Mouse (Mus musculus): Measurements from ENCODE around the gene Tmem234. TPM values are rescaled to one million over a fixed set of nuclear protein-coding genes. Genes with fewer than 3 reads are reported as not detected.
A peak's percentile ranks its signal among the peaks of the same experiment; 100 is the strongest.

Gene Tmem234
- total RNA-seq, 1 experiment = 172 TPM

- TF ChIP-seq ZC3H11A (IDR thresholded peaks at IDR 0.05; ENCODE audit: borderline replicate concordance, low read depth, low read length) (no peak), ZNF384 (IDR thresholded peaks at IDR 0.05; ENCODE audit: low read depth, low read length) (no peak), CHD2 (IDR thresholded peaks at IDR 0.05; ENCODE audit: low read depth, low read length) (no peak), HCFC1 (IDR thresholded peaks at IDR 0.05; ENCODE audit: borderline replicate concordance, insufficient read depth, low read length) (no peak), MAFK (IDR thresholded peaks at IDR 0.05; ENCODE audit: insufficient read depth, low read depth, low read length) (no peak)
- Histone ChIP-seq H3K36me3 (ENCODE audit: control insufficient read depth, insufficient read depth, low read length, poor library complexity, severe bottlenecking) (peaks cover 6% of the 10 kb centered on the region; the same call in 1 of the 2 replicates), H3K4me3 (ENCODE audit: insufficient read depth in 1 of 2, low read depth in 1 of 2, low read length in 2 of 2, poor library complexity in 1 of 2, severe bottlenecking in 1 of 2) (no peak overlapping the region), H3K4me1 (ENCODE audit: control insufficient read depth in 2 of 2, insufficient read depth in 2 of 2, low read length in 2 of 2, poor library complexity in 1 of 2) (peaks cover 0 to 7% of the 10 kb centered on the region in 2 experiments; a peak in 1 of 4 replicates), H3K9ac (ENCODE audit: insufficient read depth, low read depth, low read length, poor library complexity, severe bottlenecking) (no peak overlapping the region), H3K27ac (ENCODE audit: insufficient read depth, low read depth, low read length, poor library complexity, severe bottlenecking) (no peak overlapping the region), H3K9me3 (ENCODE audit: control insufficient read depth, insufficient read depth, low read depth, low read length) (no peaks in the 10 kb centered on the region)
- no peak for DNase-seq (ENCODE audit: low read depth, low spot score)
- in situ Hi-C loops (cut with MboI; ENCODE audit: low sequenced_read_pairs in 2 of 2, unreplicated experiment in 2 of 2) = no loop called here
These were observed 20.2 kb downstream of the Tmem234 start for GRCm38 (mm10) chr4:129620419-129621282.

DNA sequence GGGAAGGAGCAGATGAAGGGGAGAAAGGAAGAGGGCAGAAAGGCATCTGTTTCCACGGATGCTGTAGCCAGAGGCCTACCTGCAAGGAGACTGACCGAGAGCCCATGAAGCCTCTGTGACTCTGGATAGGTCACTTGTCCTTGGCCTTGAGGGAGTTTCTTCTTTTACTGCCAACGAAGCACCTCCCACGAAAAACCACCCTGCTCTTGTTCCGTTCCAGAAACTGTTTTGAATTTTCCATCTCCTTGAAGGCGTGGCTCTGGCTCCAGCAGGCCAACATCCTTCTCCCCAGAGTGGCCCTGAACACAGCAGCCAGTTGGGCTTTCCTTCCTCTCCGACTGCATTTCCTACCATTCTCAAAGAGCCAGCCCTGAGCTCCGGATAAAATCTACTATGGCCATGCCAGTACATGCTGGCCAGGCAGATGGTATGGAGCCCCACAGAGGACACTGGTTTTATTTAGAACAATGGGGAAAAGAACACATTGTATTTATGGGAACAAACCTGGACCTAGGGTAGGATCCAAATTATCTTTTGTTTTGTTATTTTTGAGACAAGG is 20.9 kb downstream of the Tmem234 start:
- no peak for TF ChIP-seq MAFK (IDR thresholded peaks at IDR 0.05; ENCODE audit: insufficient read depth, low read depth, low read length)
- no peak for TF ChIP-seq HCFC1 (IDR thresholded peaks at IDR 0.05; ENCODE audit: borderline replicate concordance, insufficient read depth, low read length)
- TF ChIP-seq CHD2 (IDR thresholded peaks at IDR 0.05; ENCODE audit: low read depth, low read length) = no peak
- DNase-seq (ENCODE audit: low read depth, low spot score) = no peak
- H3K4me1 ChIP-seq (ENCODE audit: control insufficient read depth in 2 of 2, insufficient read depth in 2 of 2, low read length in 2 of 2, poor library complexity in 1 of 2) = peaks cover 0 to 7% of the 10 kb centered on the region in 2 experiments; a peak in 1 of 4 replicates
- H3K9ac ChIP-seq (ENCODE audit: insufficient read depth, low read depth, low read length, poor library complexity, severe bottlenecking) = no peak overlapping the region
- H3K36me3 ChIP-seq (ENCODE audit: control insufficient read depth, insufficient read depth, low read length, poor library complexity, severe bottlenecking) = peaks cover 7% of the 10 kb centered on the region; the same call in 1 of the 2 replicates
- in situ Hi-C loops (cut with MboI; ENCODE audit: low sequenced_read_pairs in 2 of 2, unreplicated experiment in 2 of 2) = no loop called here
- H3K4me3 ChIP-seq (ENCODE audit: insufficient read depth in 1 of 2, low read depth in 1 of 2, low read length in 2 of 2, poor library complexity in 1 of 2, severe bottlenecking in 1 of 2) = no peak overlapping the region
- no peak overlapping the region for H3K27ac ChIP-seq (ENCODE audit: insufficient read depth, low read depth, low read length, poor library complexity, severe bottlenecking)
- no peaks in the 10 kb centered on the region for H3K9me3 ChIP-seq (ENCODE audit: control insufficient read depth, insufficient read depth, low read depth, low read length)

GRCm38 (mm10) chr4:129622120-129622802 is 21.8 kb downstream of the Tmem234 start:
- Histone ChIP-seq H3K9ac (ENCODE audit: insufficient read depth, low read depth, low read length, poor library complexity, severe bottlenecking) (no peak overlapping the region), H3K9me3 (ENCODE audit: control insufficient read depth, insufficient read depth, low read depth, low read length) (no peaks in the 10 kb centered on the region), H3K4me1 (ENCODE audit: control insufficient read depth in 2 of 2, insufficient read depth in 2 of 2, low read length in 2 of 2, poor library complexity in 1 of 2) (peaks cover 0 to 7% of the 10 kb centered on the region in 2 experiments; a peak in 1 of 4 replicates), H3K4me3 (ENCODE audit: insufficient read depth in 1 of 2, low read depth in 1 of 2, low read length in 2 of 2, poor library complexity in 1 of 2, severe bottlenecking in 1 of 2) (no peak overlapping the region), H3K36me3 (ENCODE audit: control insufficient read depth, insufficient read depth, low read length, poor library complexity, severe bottlenecking) (peaks cover 7% of the 10 kb centered on the region), H3K27ac (ENCODE audit: insufficient read depth, low read depth, low read length, poor library complexity, severe bottlenecking) (no peak overlapping the region)
- TF ChIP-seq ZNF384 (IDR thresholded peaks at IDR 0.05; ENCODE audit: low read depth, low read length) (no peak), CHD2 (IDR thresholded peaks at IDR 0.05; ENCODE audit: low read depth, low read length) (no peak)
- DNase-seq (ENCODE audit: low read depth, low spot score) = no peak
- in situ Hi-C loops (cut with MboI; ENCODE audit: low sequenced_read_pairs in 2 of 2, unreplicated experiment in 2 of 2) = no loop called here

- no peak for DNase-seq (ENCODE audit: low read depth, low spot score)
- Histone ChIP-seq H3K4me3 (ENCODE audit: insufficient read depth in 1 of 2, low read depth in 1 of 2, low read length in 2 of 2, poor library complexity in 1 of 2, severe bottlenecking in 1 of 2) (peak overlapping the region in 1 of 2 experiments; percentile 68; a peak in 2 of 4 replicates), H3K27ac (ENCODE audit: insufficient read depth, low read depth, low read length, poor library complexity, severe bottlenecking) (no peak overlapping the region), H3K4me1 (ENCODE audit: control insufficient read depth in 2 of 2, insufficient read depth in 2 of 2, low read length in 2 of 2, poor library complexity in 1 of 2) (peaks cover 0 to 7% of the 10 kb centered on the region in 2 experiments; a peak in 1 of 4 replicates), H3K9ac (ENCODE audit: insufficient read depth, low read depth, low read length, poor library complexity, severe bottlenecking) (no peak overlapping the region), H3K36me3 (ENCODE audit: control insufficient read depth, insufficient read depth, low read length, poor library complexity, severe bottlenecking) (peaks cover 14% of the 10 kb centered on the region), H3K9me3 (ENCODE audit: control insufficient read depth, insufficient read depth, low read depth, low read length) (no peaks in the 10 kb centered on the region)
- no peak for TF ChIP-seq HCFC1 (IDR thresholded peaks at IDR 0.05; ENCODE audit: borderline replicate concordance, insufficient read depth, low read length)
- no peak for TF ChIP-seq ZNF384 (IDR thresholded peaks at IDR 0.05; ENCODE audit: low read depth, low read length)
- TF ChIP-seq CHD2 (IDR thresholded peaks at IDR 0.05; ENCODE audit: low read depth, low read length) = no peak
- no peak for TF ChIP-seq ZC3H11A (IDR thresholded peaks at IDR 0.05; ENCODE audit: borderline replicate concordance, low read depth, low read length)
- TF ChIP-seq MAFK (IDR thresholded peaks at IDR 0.05; ENCODE audit: insufficient read depth, low read depth, low read length) = no peak
- in situ Hi-C loops (cut with MboI; ENCODE audit: low sequenced_read_pairs in 2 of 2, unreplicated experiment in 2 of 2) = no loop called here
These were observed 22.5 kb downstream of the Tmem234 start for GRCm38 (mm10) chr4:129622803-129623535.

All from ES-E14 (cell line).